Mouse (Mus musculus): ENCODE results near the gene Nedd1. TPM values are rescaled to one million over a fixed set of nuclear protein-coding genes. Genes with fewer than 3 reads are reported as not detected.

Gene Nedd1
- total RNA-seq (2021) = 10 to 100 TPM; 11.7 to 12.2 TPM
- long read RNA-seq, experiment 1, transcript Nedd1-201 (15 exons, 3,534 nt) = major isoform, 17 of 22 reads
- long read RNA-seq, experiment 1, partial matches to known transcripts = 4 of 22 reads
- long read RNA-seq, experiment 1, other reads (novel, unspliced or antisense) = 1 of 22 reads
- long read RNA-seq, experiment 2, transcript Nedd1-201 (15 exons, 3,534 nt) = major isoform, 29 of 32 reads
- long read RNA-seq, experiment 2, partial matches to known transcripts = 1 of 32 reads
- long read RNA-seq, experiment 2, other reads (novel, unspliced or antisense) = 2 of 32 reads

DNA sequence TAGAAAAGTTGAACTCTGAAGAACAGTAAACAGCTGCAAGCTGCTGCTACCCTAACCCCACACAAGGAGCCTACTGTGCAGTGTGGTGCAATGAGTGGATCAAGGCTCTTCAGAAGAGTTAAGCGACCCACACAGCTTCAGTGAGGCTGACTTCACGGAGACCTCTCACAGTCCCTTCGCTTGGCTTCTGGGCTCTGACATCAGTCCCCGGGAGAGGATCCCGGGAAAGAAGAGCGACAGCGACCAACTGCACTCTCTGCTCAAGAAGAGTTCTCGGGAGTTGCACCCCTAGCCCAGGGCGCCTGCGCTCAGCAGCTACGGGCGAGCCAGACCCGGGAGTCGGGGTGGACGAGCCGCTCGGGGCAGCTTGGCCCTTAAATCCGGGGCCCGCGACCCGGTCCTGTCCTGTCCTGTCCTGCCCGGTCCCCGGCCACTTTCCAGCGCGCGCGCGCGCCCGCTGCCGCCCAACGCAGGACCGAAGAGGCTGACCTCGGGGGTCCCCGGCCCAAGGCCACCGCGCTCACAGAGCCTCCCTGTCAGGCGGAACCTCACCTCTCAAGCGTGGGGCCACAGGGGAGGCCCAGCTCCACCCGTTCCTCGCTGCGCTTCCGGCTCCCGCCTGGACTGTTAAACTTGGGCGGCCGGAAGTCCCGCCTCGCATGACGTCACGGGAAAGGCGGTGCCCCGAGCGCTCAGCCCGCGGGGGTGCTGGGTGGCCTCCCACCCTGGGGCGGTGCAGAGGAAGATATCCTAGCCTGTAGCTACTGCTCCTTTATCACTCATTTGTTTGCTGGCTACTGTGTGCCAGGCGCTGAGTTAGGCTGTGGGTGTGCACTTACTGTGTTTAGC lies at the start of gene Nedd1:
Gene Nedd1 (minus strand): TSS at position 650 of the 849 bp plus-strand sequence.
- DNase-seq = peak; percentile 95
- intact Hi-C loops (cut with DNase I; ENCODE audit: low total_unique reads) = no loop called here

- intact Hi-C loops (cut with DNase I; ENCODE audit: low total_unique reads) = no loop called here
- DNase-seq = no peak
Measured at GRCm38 (mm10) chr10:92754359-92754758, 32.1 kb upstream of the Nedd1 start.

DNA sequence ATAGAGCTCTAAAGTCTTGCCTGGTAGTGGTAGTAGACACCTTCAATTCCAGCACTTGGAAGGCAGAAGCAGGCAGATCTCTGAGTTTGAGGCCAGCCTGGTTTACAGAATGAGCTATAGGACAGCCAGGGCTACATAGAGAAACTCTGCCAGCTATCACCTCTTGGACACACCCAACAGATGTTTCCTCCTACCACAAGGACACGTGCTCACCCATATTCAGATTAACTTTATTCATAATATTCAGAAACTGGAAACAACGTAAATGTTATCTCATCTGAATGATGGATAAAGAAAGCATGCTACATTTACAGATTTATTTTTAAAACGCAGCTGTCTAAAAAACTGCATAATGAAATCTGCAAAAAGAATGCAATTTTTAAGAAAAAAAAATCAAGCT lies 8.1 kb upstream of the Nedd1 start:
- intact Hi-C loops (cut with DNase I; ENCODE audit: low total_unique reads) = no loop called here
- no peak for DNase-seq

GRCm38 (mm10) chr10:92728723-92729122 lies 6.5 kb upstream of the Nedd1 start:
- no peak for DNase-seq
- intact Hi-C loops (cut with DNase I; ENCODE audit: low total_unique reads) = no loop called here

- intact Hi-C loops (cut with DNase I; ENCODE audit: low total_unique reads) = no loop called here
- DNase-seq = no peak
Measured at GRCm38 (mm10) chr10:92722620-92722988, 384 bp upstream of the Nedd1 start.

DNA sequence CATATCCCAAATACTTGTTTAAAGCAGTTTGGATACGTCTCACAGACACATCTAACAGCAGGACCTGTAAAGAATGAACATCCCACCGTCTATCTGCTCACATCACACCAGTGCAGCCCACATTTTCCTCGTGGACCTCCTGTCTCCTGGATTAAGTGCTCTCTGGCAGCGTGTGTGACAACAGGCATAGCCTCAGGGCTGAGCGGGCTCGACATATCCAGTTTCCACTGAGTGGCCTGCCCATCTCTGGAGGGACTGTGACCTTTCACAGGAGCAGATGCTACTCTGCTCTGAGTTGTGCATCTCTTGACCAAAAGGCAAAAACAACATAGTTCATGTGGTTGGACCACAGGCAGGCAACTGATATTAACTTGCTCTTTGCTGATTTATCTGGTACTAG lies 23.2 kb downstream of the Nedd1 start:
- intact Hi-C loops (cut with DNase I; ENCODE audit: low total_unique reads) = no loop called here
- DNase-seq = peak; percentile 7

DNA sequence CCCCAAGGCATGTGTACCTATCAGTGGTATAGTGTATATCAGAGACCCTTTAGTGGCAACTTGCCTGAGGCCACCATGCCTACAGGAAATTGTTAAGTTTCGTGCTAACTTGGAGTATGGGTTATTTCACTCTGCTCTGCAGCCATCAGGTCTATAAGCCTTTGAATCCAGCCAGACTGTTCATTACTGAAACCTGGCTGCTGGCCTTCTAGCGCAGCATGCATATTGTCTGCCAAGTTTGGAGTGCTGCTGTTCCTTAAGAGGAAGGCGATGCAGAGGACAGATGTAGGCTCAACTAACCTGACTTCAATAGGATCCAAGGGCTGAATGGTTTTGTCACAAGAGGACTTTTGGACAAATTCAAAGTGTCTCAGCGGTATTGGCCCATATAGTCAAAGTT lies 47.2 kb downstream of the Nedd1 start:
- no peak for DNase-seq
- intact Hi-C loops (cut with DNase I; ENCODE audit: low total_unique reads) = no loop called here

- intact Hi-C loops (cut with DNase I; ENCODE audit: low total_unique reads) = no loop called here
- DNase-seq = no peak
Measured at GRCm38 (mm10) chr10:92671906-92672305, 50.3 kb downstream of the Nedd1 start.

DNA sequence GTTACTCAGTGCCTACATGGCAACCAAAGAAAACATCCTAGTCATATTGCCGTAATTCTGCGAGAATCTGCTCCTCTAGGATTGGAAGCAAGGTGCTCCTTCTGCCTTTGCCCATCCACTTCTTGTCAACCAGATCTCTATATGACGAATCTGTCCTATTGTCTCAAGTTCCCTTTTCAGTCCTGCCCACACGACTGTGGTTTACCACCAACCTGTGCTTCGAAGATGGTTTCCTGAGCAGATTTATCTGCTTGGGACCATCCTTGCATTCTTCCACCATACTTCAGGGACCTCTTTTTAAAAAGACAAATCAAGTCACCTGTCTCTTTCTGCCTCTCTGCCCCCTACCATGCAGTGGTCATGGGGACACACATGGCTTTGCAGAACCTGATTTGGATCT lies 56.9 kb downstream of the Nedd1 start:
- DNase-seq = no peak
- intact Hi-C loops (cut with DNase I; ENCODE audit: low total_unique reads) = no loop called here

GRCm38 (mm10) chr10:92653266-92653665 lies 69.0 kb downstream of the Nedd1 start:
- intact Hi-C loops (cut with DNase I; ENCODE audit: low total_unique reads) = no loop called here
- no peak for DNase-seq

DNA sequence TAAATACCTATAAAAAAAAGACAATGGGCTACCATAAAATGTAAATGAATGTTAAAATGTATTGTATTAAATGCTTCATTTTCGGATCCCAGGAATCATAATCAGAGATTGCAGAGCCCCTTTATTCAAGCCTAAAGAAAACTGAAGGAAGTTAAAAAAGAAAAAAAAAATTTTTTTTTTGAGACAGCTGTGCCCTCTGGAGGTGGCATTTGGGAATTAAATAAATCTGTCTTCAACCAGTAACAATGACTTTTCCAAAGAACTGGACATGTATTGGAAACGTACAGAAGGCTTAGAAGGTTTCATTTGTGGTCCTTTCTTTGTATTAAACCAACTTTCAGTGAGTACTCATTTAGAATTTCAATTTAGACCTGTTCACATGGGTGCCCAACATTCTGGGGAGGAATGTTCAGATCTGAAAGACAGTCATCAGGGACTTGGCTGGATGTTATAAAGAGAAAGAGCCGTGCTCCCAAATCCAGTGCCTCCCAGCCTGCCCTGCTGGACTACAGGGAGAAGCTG lies 69.8 kb downstream of the Nedd1 start:
- intact Hi-C loops (cut with DNase I; ENCODE audit: low total_unique reads) = no loop called here
- no peak for DNase-seq

GRCm38 (mm10) chr10:92651266-92651665 lies 71.0 kb downstream of the Nedd1 start:
- DNase-seq = no peak
- intact Hi-C loops (cut with DNase I; ENCODE audit: low total_unique reads) = no loop called here

- intact Hi-C loops (cut with DNase I; ENCODE audit: low total_unique reads) = loop anchor here (10.0 kb wide), 1 partner anchor 344 kb away; no protein-coding TSS in a partner anchor
- DNase-seq = no peak
Measured at GRCm38 (mm10) chr10:92649096-92649495, 73.1 kb downstream of the Nedd1 start.

DNA sequence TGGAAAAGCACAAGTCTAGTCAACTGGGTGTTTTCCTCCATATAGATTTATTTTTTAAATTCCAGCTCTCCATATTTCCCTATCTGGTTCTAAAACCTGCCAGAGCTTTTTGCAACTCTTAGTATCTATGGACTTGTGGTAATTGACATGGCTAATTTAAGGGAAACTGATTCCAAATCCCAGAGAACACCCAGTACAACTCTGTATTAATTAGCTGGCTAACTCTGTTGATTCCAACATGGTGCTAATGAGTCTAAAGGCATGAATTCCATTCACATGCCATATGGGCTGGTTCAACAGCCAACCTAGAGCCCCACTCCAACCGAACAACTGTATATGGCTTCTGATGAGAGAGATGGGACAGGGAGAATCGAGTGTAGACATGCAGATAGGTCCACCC lies 74.5 kb downstream of the Nedd1 start:
- intact Hi-C loops (cut with DNase I; ENCODE audit: low total_unique reads) = loop anchor here (10.0 kb wide), 1 partner anchor 343 kb away; no protein-coding TSS in a partner anchor
- no peak for DNase-seq

DNA sequence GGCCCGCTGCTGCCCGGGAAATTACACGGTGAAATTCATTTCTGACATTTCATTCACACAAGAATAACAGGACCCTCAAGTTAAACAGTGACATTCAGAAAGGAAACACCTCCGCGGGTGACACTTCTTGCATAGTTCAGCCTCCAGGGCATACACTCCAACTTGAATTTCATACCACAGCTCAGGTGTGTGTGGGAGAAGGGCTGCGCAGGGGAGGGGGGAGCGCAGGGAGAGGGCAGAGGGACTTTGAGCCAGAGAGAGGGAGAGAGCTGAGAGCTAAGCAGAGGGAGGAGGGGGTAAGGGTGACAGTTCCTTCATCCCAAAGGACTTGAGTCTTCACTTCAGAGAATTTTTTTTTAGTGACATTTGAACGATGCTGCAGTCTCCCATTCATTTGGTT lies 78.2 kb downstream of the Nedd1 start:
- intact Hi-C loops (cut with DNase I; ENCODE audit: low total_unique reads) = loop anchor here (10.0 kb wide), 1 partner anchor 339 kb away; no protein-coding TSS in a partner anchor
- DNase-seq = no peak

DNA sequence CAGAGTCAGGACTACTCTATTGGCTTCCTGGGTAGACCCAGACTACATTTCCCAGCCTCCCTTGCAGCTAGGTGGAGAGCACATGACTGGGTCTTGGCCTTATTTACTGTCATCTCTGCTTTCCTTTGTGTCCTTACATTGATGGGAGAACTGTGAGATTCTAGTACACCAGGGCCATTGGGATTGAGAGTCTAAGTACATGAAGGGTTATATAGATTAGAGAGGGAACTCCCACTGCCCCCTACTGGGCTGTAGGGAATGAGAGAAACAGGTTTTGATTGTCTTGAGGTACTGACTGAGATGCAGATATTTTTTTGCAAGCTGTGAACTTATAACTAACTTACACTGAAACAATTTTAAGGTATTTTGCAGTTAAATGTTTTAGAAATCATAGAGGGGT lies 81.2 kb downstream of the Nedd1 start:
- intact Hi-C loops (cut with DNase I; ENCODE audit: low total_unique reads) = loop anchor here (10.0 kb wide), 1 partner anchor 336 kb away; no protein-coding TSS in a partner anchor
- no peak for DNase-seq

Data from gastrocnemius, postnatal 14 days (tissue).